Mouse (Mus musculus) MEL (cell line): Measurements from ENCODE around the gene Mpzl1. TPM values are rescaled to one million over a fixed set of nuclear protein-coding genes. Genes with fewer than 3 reads are reported as not detected.

Experiments used
- DNase-seq: peaks from one replicate; pipeline ENCODE4 v3.0.0; 2011; ENCODE audit warnings: low read depth, low spot score
- H3K27ac ChIP-seq: 2 replicates; pipeline ENCODE4 v1.5.1; 2012; ENCODE audit warnings: low read depth, mild to moderate bottlenecking, control low read depth, low read length, moderate library complexity; ENCODE audit not compliant: control insufficient read depth
- H3K27me3 ChIP-seq, 2 experiments: fragments of 150-350 bp in 1 of 2; sonication (generic) in 1 of 2; 2 replicates each; pipeline ENCODE4 v1.6.1; 2012; ENCODE audit warnings: low read length in 2 of 2, mild to moderate bottlenecking in 2 of 2, improper control_type of control experiment in 1 of 2, moderate library complexity in 1 of 2; ENCODE audit not compliant: insufficient read depth in 2 of 2, control insufficient read depth in 1 of 2
- H3K36me3 ChIP-seq, 2 experiments: 2 replicates each; pipeline ENCODE4 v1.6.1; 2012 to 2014; ENCODE audit warnings: low read length in 2 of 2, improper control_type of control experiment in 1 of 2, inconsistent platforms in 1 of 2, mild to moderate bottlenecking in 1 of 2; ENCODE audit not compliant: insufficient read depth in 2 of 2, control insufficient read depth in 1 of 2
- H3K4me1 ChIP-seq, 2 experiments: fragments of 150-350 bp in 1 of 2; sonication (generic) in 1 of 2; 2 replicates each; pipeline ENCODE4 v1.6.1; 2012; ENCODE audit warnings: low read length in 2 of 2, improper control_type of control experiment in 1 of 2, mild to moderate bottlenecking in 1 of 2; ENCODE audit not compliant: insufficient read depth in 2 of 2, control insufficient read depth in 1 of 2
- H3K4me3 ChIP-seq, 2 experiments: fragments of 150-350 bp in 1 of 2; sonication (generic) in 1 of 2; 2 replicates each; pipeline ENCODE4 v1.5.1; 2012; ENCODE audit warnings: low read depth in 2 of 2, low read length in 2 of 2, mild to moderate bottlenecking in 2 of 2, moderate library complexity in 2 of 2, control low read depth in 1 of 2, improper control_type of control experiment in 1 of 2; ENCODE audit not compliant: control insufficient read depth in 1 of 2, insufficient read depth in 1 of 2
- H3K79me2 ChIP-seq: 2 replicates; pipeline ENCODE4 v1.6.1; 2012; ENCODE audit warnings: mild to moderate bottlenecking, low read length, moderate library complexity; ENCODE audit not compliant: control insufficient read depth, poor library complexity, insufficient read depth
- H3K9ac ChIP-seq: 2 replicates; pipeline ENCODE4 v1.6.1; 2012; ENCODE audit warnings: low read depth, mild to moderate bottlenecking, control low read depth, low read length, moderate library complexity; ENCODE audit not compliant: control insufficient read depth, poor library complexity, severe bottlenecking
- H3K9me3 ChIP-seq: fragments of 150-350 bp; sonication (generic); replicated peaks from 2 replicates; pipeline ENCODE4 v1.6.1; 2012; ENCODE audit warnings: mild to moderate bottlenecking, low read length, improper control_type of control experiment, moderate library complexity; ENCODE audit not compliant: insufficient read depth
- BHLHE40 ChIP-seq: IDR thresholded peaks from 2 replicates; pipeline ENCODE4 v1.6.1; 2012; ENCODE audit warnings: low read depth, mild to moderate bottlenecking, inconsistent platforms, low read length, improper control_type of control experiment, borderline replicate concordance
- CHD2 ChIP-seq: IDR thresholded peaks from 2 replicates; pipeline ENCODE4 v1.6.1; 2011; ENCODE audit warnings: low read length, improper control_type of control experiment
- E2F4 ChIP-seq: IDR thresholded peaks from 2 replicates; pipeline ENCODE4 v1.6.1; 2011; ENCODE audit warnings: low read depth, low read length, improper control_type of control experiment, borderline replicate concordance
- EP300 ChIP-seq, 2 experiments: IDR thresholded peaks; 2 replicates each; pipeline ENCODE4 v1.6.1; 2011; ENCODE audit warnings: improper control_type of control experiment in 2 of 2, low read length in 2 of 2, low read depth in 1 of 2, mild to moderate bottlenecking in 1 of 2
- MEF2A ChIP-seq: IDR thresholded peaks from 2 replicates; pipeline ENCODE4 v1.6.1; 2014; ENCODE audit warnings: low read depth, mild to moderate bottlenecking, inconsistent platforms, low read length, improper control_type of control experiment; ENCODE audit not compliant: poor library complexity, insufficient replicate concordance, severe bottlenecking; ENCODE audit errors: extremely low read depth
- MXI1 ChIP-seq: IDR thresholded peaks from 2 replicates; pipeline ENCODE4 v1.6.1; 2011; ENCODE audit warnings: mild to moderate bottlenecking, low read depth, low read length, improper control_type of control experiment
- MYB ChIP-seq: IDR thresholded peaks from 2 replicates; pipeline ENCODE4 v1.6.1; 2011; ENCODE audit warnings: mild to moderate bottlenecking, low read depth, low read length, improper control_type of control experiment
- MYC ChIP-seq: IDR thresholded peaks from 2 replicates; pipeline ENCODE4 v1.6.1; 2011; ENCODE audit warnings: low read depth, mild to moderate bottlenecking, low read length, improper control_type of control experiment, moderate library complexity
- NELFE ChIP-seq: IDR thresholded peaks from 2 replicates; pipeline ENCODE4 v1.6.1; 2011; ENCODE audit warnings: low read depth, low read length, improper control_type of control experiment
- POLR2A ChIP-seq, 2 experiments: IDR thresholded peaks; 2 replicates each; pipeline ENCODE4 v1.6.1; 2011 to 2012; ENCODE audit warnings: low read length in 2 of 2, mild to moderate bottlenecking in 2 of 2, control low read depth in 1 of 2, improper control_type of control experiment in 1 of 2, low read depth in 1 of 2, moderate library complexity in 1 of 2; ENCODE audit not compliant: control insufficient read depth in 1 of 2, insufficient read depth in 1 of 2, poor library complexity in 1 of 2
- POLR2AphosphoS5 ChIP-seq: IDR thresholded peaks from 2 replicates; pipeline ENCODE4 v1.6.1; 2012; ENCODE audit warnings: low read depth, borderline replicate concordance, mild to moderate bottlenecking, inconsistent platforms, low read length, moderate library complexity, mixed read lengths
- RCOR1 ChIP-seq: IDR thresholded peaks from 2 replicates; pipeline ENCODE4 v1.6.1; 2012; ENCODE audit warnings: low read depth, mild to moderate bottlenecking, inconsistent platforms, low read length, improper control_type of control experiment
- SIN3A ChIP-seq: IDR thresholded peaks from 2 replicates; pipeline ENCODE4 v1.6.1; 2012; ENCODE audit warnings: low read length, improper control_type of control experiment, inconsistent platforms
- SMC3 ChIP-seq: IDR thresholded peaks from 2 replicates; pipeline ENCODE4 v1.6.1; 2011; ENCODE audit warnings: low read depth, low read length, improper control_type of control experiment
- polyA plus RNA-seq, 2 experiments: library from polyadenylated mRNA; stranded (reverse) in 1 of 2; unstranded in 1 of 2; fragments of >175 nt in 1 of 2; fragments of >200 nt in 1 of 2; gene quantifications; 2 replicates each; pipeline versions ENCODE4 v1.2.1 to v1.2.4; 2012; ENCODE audit warnings: low replicate concordance in 2 of 2, low read depth in 1 of 2; ENCODE audit not compliant: insufficient read length in 2 of 2, insufficient read depth in 1 of 2, missing spikeins in 1 of 2
- total RNA-seq: library from RNA; depleted of rRNA; stranded (reverse); fragments of 300-350 nt; gene quantifications from 2 replicates; pipeline ENCODE4 v1.2.3, GENCODE M21; 2012

Gene Mpzl1
- total and polyA plus RNA-seq, 3 experiments = 3.2 to 19.8 TPM; not detected in 1

DNA sequence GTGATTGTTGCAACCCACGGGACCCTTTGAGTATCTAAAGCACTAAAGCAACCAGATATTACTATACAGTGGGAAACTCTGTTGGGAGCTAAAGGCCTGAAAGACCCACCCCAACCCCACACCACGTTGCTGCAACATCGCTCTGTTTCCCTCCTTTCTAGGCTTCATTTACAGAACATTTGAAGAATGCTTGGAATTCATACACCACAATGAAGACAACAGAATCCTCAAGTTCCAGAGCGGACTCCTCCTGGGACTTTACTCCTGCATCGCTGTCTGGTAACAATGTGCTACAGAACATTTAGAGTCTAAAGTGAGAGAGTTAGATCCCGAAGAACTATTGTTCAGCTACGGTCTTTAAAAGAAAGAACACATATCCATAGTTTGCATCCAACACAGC lies 66.9 kb downstream of the Mpzl1 start:
- no peak overlapping the region for H3K27ac ChIP-seq
- DNase-seq = no peak
- H3K36me3 ChIP-seq = no peaks in the 10 kb centered on the region
- H3K4me1 ChIP-seq = no peaks in the 10 kb centered on the region
- H3K27me3 ChIP-seq = peaks cover 0 to 1% of the 10 kb centered on the region in 2 experiments; a peak in 2 of 4 replicates
- no peaks in the 10 kb centered on the region for H3K9me3 ChIP-seq
- no peaks in the 10 kb centered on the region for H3K79me2 ChIP-seq
- H3K9ac ChIP-seq = no peak overlapping the region
- H3K4me3 ChIP-seq = no peak overlapping the region
- TF ChIP-seq MEF2A = no peak
- TF ChIP-seq MYB = no peak
- no peak for TF ChIP-seq BHLHE40
- TF ChIP-seq EP300 (IDR thresholded peaks at IDR 0.05; ENCODE audit: low read depth in 1 of 2, low read length in 2 of 2) = no peak
- no peak for TF ChIP-seq POLR2A (IDR thresholded peaks at IDR 0.05; ENCODE audit: control insufficient read depth in 1 of 2, insufficient read depth in 1 of 2, low read depth in 1 of 2, low read length in 2 of 2, poor library complexity in 1 of 2)
- TF ChIP-seq MYC = no peak

GRCm38 (mm10) chr1:165565283-165565682 lies 69.1 kb downstream of the Mpzl1 start:
- Histone ChIP-seq H3K9me3 (no peaks in the 10 kb centered on the region), H3K27ac (no peak overlapping the region), H3K79me2 (no peaks in the 10 kb centered on the region), H3K36me3 (no peaks in the 10 kb centered on the region), H3K9ac (no peak overlapping the region), H3K4me3 (no peak overlapping the region), H3K4me1 (no peaks in the 10 kb centered on the region), H3K27me3 (peaks cover 0 to 1% of the 10 kb centered on the region in 2 experiments; a peak in 3 of 4 replicates)
- TF ChIP-seq BHLHE40 (no peak), SMC3 (no peak), MXI1 (no peak)
- DNase-seq = no peak

GRCm38 (mm10) chr1:165559073-165559472 lies 75.3 kb downstream of the Mpzl1 start:
- no peaks in the 10 kb centered on the region for H3K9me3 ChIP-seq
- H3K27me3 ChIP-seq = peaks cover 0 to 1% of the 10 kb centered on the region in 2 experiments; a peak in 3 of 4 replicates
- no peaks in the 10 kb centered on the region for H3K36me3 ChIP-seq
- no peaks in the 10 kb centered on the region for H3K79me2 ChIP-seq
- no peak overlapping the region for H3K9ac ChIP-seq
- H3K27ac ChIP-seq = no peak overlapping the region
- DNase-seq = no peak
- no peak overlapping the region for H3K4me3 ChIP-seq
- TF ChIP-seq RCOR1 (no peak), SIN3A (no peak), EP300 (IDR thresholded peaks at IDR 0.05; ENCODE audit: low read depth in 1 of 2, low read length in 2 of 2) (no peak), NELFE (no peak), POLR2AphosphoS5 (no peak), E2F4 (no peak), CHD2 (no peak)
- no peaks in the 10 kb centered on the region for H3K4me1 ChIP-seq
